Mouse (Mus musculus): ENCODE data around the gene Spib. TPM values are rescaled to one million over a fixed set of nuclear protein-coding genes. Genes with fewer than 3 reads are reported as not detected.

Spib gene
- polyA plus RNA-seq (2012; rRNA removed) = 0.08 and 0.11 TPM in 2 replicates

- DNase-seq (ENCODE audit: extremely low spot score in 1 of 2, low spot score in 1 of 2) = no peak
Observed at GRCm38 (mm10) chr7:44531946-44532732, at the start of gene Spib. Gene Spib, minus strand, starts transcription at chr7:44532071.

GRCm38 (mm10) chr7:44581637-44582036 lies 49.8 kb upstream of the Spib start:
- no peak for DNase-seq (ENCODE audit: extremely low spot score in 1 of 2, low spot score in 1 of 2)

DNA sequence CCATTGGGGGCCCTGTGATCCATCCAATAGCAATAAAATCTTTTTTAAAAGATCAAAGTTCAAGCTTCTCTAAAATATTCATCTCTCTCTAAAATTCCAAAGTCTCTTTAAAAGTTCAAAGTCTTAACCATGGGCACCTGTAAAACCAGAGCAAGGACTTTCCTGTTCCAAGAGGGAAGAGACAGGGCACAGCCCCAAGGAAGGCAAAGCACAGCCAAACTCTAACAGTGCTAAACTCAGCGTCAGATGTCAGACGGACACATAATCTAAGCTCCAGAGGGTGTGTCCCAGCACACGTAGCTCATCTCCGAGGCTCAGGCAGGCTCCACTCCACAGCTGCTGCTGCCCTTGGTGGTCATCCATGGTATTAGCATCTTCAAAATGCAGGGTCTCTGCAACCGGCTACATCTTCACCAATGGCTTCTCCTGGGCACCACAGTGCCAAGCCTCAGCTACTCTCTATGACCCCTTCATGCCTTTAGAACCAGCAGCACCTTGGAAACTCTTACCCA lies 44.5 kb upstream of the Spib start:
- no peak for DNase-seq (ENCODE audit: extremely low spot score in 1 of 2, low spot score in 1 of 2)

DNA sequence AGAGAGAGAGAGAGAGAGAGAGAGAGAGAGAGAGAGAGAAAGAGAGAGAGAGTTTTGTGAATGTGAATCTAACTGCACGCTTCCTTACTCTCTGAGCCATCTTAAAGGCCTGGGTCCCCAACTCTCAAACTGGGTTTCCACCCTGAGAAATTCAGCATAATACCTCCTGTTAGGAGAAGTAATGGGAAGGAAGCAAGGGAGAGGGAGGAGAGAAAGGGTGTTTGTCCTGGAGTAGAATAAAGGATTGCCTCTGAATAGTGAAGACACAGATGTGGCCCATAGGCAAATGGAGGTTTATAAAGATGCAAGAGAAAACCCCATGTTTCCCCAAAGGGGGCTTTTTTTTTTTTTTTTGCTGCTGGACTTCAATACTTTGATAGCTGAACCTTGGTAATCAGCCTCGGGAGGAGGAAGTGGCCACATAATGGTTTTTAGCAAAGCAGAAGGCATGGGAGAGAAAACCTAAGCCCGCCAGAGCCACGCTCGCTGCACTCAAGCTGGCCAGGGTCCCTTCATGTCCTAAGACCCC lies 41.1 kb upstream of the Spib start:
- no peak for DNase-seq (ENCODE audit: extremely low spot score in 1 of 2, low spot score in 1 of 2)

DNA sequence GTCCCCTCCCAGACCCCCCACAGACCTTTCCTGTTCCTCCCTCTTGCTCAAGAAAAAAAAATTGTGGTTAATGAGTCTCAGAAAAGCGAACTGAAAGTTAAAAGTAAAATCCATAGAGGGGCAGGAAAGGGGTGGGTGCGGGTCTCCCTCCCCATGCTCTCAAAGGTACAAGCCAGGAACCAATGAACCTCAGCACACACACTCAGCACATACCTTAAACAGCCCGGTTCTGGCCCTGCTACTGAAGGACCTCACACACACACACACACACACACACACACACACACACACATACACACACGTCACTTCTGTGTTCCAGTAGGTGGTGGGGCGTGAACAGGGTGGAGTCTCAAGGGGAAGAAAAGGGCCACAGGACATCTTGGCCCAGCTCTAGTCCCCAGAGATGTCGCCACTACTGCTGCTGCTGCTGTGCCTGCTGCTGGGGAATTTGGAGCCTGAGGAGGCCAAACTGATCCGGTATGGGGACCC lies 40.4 kb upstream of the Spib start, which contains the start of gene Napsa:
Gene Napsa, plus strand, starts transcription at position 168 of the 489 bp plus-strand sequence.
- no peak for DNase-seq (ENCODE audit: extremely low spot score in 1 of 2, low spot score in 1 of 2)

DNA sequence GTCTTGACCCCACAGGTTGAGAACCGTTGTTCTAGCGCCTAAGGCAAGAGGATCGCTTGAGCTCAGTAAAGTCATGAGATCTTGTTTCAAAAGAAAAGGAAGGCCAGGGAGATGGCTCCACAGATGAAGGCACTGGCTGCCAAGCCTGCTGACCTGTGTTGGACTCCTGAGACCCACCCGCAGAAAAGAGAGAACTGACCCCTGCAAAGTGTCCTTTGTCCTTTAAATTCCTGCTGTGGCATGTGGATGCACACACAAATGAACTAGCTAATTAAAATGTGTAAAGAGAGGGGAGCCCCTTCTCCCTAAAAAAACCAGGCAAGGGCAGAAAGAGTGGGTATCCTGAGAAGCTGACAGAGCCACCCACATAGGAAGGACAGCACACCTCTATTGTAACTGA lies 39.9 kb upstream of the Spib start:
- no peak for DNase-seq (ENCODE audit: extremely low spot score in 1 of 2, low spot score in 1 of 2)

DNA sequence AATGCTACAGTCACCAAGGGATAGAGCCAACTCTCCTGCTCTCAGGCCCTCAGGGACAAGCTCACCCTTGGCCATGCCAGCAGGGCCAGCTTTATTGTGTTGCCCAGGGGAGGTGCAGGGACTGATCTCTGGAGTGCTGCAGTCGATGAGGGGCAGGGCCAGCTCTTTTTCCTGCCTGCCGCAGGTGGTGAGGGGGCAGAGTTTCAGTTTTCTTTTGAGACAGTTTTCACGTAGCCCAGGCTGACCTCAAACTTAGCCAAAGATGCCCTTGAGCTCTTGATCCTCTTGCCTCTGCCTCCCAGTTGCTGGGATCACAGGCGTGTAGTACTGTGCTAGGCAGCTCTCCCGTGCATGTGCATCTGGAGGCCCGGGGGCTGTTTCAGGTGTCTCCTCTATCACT lies 39.1 kb upstream of the Spib start:
- no peak for DNase-seq (ENCODE audit: extremely low spot score in 1 of 2, low spot score in 1 of 2)

DNA sequence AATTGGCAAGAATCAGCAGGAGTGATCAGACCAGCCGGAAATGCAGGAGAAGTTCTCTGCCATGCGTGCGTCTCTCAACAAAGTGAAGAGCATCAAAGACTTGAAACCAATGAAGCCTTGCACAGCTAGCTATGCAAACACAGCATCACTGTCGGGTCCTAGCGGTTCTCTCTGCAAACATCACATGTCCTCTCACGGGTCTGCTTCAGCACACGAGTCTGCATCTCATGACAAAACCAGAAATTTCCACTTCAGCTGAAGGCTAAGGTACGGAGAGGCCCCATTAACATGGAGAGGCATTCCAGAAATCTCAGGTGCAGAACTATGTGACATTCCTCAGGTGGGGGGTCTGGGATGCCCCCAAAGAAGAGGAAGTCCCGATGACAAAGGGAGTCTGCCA lies 36.9 kb upstream of the Spib start:
- DNase-seq (ENCODE audit: extremely low spot score in 1 of 2, low spot score in 1 of 2) = no peak

- DNase-seq (ENCODE audit: extremely low spot score in 1 of 2, low spot score in 1 of 2) = no peak
Observed at GRCm38 (mm10) chr7:44565414-44565813, 33.5 kb upstream of the Spib start.

DNA sequence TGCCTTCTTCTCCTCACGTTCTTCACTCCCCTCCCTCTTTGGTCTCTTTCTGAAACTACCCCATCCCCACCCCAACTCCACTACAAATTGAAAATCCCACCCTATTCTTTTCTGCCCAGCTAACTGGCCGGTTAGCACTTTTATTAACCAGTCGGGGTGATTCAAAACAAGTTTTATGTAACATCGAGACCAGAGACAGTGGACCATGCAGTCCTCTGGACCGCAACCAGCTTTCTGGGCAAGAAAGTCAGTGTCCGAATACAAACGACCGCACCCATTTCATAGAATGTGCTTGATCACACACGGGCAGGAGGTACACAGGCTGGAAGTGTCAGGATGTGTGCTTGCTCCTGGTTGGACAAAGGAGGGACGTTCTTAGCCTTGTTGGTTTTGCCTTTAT lies 32.6 kb upstream of the Spib start:
- no peak for DNase-seq (ENCODE audit: extremely low spot score in 1 of 2, low spot score in 1 of 2)

- DNase-seq (ENCODE audit: extremely low spot score in 1 of 2, low spot score in 1 of 2) = no peak
Observed at GRCm38 (mm10) chr7:44563284-44563683, 31.4 kb upstream of the Spib start.

GRCm38 (mm10) chr7:44560435-44561400 lies 28.8 kb upstream of the Spib start:
- peak in 1 of 2 experiments; percentile 90 for DNase-seq (ENCODE audit: extremely low spot score in 1 of 2, low spot score in 1 of 2)

- DNase-seq (ENCODE audit: extremely low spot score in 1 of 2, low spot score in 1 of 2) = no peak
Observed at GRCm38 (mm10) chr7:44557629-44558028, 25.8 kb upstream of the Spib start.

DNA sequence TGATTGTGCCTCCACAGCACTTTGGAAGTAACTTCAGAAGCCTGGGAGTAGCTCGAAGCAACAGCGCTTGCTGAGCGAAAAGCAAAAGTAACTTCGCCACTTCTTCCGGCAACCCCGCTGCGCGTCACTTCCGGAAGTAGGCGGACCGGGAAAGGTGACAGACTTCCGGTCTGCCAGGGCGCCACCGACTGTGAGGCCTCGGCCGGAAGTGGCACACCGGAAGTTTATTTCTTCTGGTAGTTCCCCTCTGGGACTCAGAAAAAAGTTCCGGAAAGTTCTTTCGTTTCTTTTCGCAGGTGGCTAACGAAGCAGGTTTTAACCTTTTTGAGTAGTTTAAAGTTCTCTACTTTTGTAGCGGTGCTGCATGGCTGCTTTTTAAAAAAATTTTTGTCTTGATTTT lies 22.0 kb upstream of the Spib start, which contains the start of gene Nr1h2:
Gene Nr1h2, minus strand, starts transcription at position 126 of the 400 bp plus-strand sequence.
- peak; percentile 88 to 96 for DNase-seq (ENCODE audit: extremely low spot score in 1 of 2, low spot score in 1 of 2)

GRCm38 (mm10) chr7:44553196-44553764 lies 21.4 kb upstream of the Spib start:
- DNase-seq (ENCODE audit: extremely low spot score in 1 of 2, low spot score in 1 of 2) = peak in 1 of 2 experiments; percentile 52

GRCm38 (mm10) chr7:44552141-44552908 lies 20.5 kb upstream of the Spib start:
- no peak for DNase-seq (ENCODE audit: extremely low spot score in 1 of 2, low spot score in 1 of 2)

DNA sequence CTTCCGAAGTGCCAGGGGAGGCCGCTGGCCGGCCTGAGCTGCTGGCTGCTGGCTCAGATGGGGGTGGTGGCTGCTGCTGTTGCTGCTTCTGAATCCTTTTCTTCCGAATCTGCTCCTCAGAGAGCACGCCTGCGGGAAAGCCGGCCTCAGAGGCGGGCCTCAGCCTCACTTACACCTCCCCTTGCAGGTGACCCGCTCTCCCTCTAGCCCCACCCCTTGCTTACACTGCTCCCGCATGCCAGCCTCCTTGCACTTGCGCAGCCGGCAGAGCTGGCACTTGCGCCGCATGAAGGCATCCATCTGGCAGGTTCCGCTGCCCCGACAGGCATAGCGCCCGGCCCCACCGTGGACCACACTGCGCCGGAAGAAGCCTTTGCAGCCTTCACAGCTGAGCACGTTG lies 19.9 kb upstream of the Spib start:
- no peak for DNase-seq (ENCODE audit: extremely low spot score in 1 of 2, low spot score in 1 of 2)

DNA sequence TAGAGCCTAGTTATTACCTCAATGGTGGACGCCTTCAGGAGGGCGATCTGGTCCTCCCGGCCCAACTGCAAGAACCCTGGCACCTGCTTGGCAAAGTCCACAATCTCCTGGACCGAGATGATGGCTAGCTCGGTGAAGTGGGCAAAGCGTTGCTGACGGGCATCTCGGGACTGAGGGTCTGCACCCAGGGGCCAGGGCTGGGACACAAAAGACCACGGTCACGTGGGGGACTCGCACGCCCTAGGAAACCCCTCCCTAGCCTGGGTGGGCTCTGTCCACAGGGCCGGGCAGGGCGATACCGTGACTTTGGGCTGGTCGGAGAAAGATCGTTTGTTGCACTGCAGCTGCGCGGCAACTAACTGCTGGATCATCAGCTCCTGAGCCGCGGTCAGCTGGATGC lies 19.4 kb upstream of the Spib start:
- no peak for DNase-seq (ENCODE audit: extremely low spot score in 1 of 2, low spot score in 1 of 2)

- DNase-seq (ENCODE audit: extremely low spot score in 1 of 2, low spot score in 1 of 2) = no peak
Observed at GRCm38 (mm10) chr7:44550409-44550678, 18.5 kb upstream of the Spib start.

Data from frontal cortex, adult 2 months (tissue).